Comparison of ENCODE assay signal across 8 mouse cellular contexts in genomic region chr6:113306986-113307349, GRCm38 (mm10). TPM values are rescaled to one million over a fixed set of nuclear protein-coding genes. Genes with fewer than 3 reads are reported as not detected.
DNase-seq lines count a peak whose midpoint lies in the region; ATAC-seq and TF ChIP-seq lines count a peak whose summit lies in the region.

Gene Brpf1 (plus strand): TSS chr6:113307137.

- peak within 1 kb of the TSS; percentile 99 for H3K4me3 ChIP-seq in ES-Bruce4 (ENCODE audit: low read depth, low read length)
- H3K4me3 ChIP-seq in hindbrain, embryonic 12.5 days: peak within 1 kb of the TSS; percentile 84
- H3K4me3 ChIP-seq in liver, embryonic 12.5 days: peak within 1 kb of the TSS; percentile 100
- peak within 1 kb of the TSS; percentile 83 for H3K4me3 ChIP-seq in stomach, embryonic 16.5 days (replicated peaks; ENCODE audit: low read length)

- TF ChIP-seq POLR2A in ES-Bruce4 (IDR thresholded peaks at IDR 0.05; ENCODE audit: insufficient read depth, low read length): no peak

- H3K27ac ChIP-seq in ES-Bruce4 (ENCODE audit: insufficient read depth, low read length): peak within 1 kb of the TSS; percentile 96
- H3K27ac ChIP-seq in hindbrain, embryonic 12.5 days: peak within 1 kb of the TSS; percentile 98
- H3K27ac ChIP-seq in liver, embryonic 12.5 days: peak within 1 kb of the TSS; percentile 95
- H3K27ac ChIP-seq in stomach, embryonic 16.5 days (ENCODE audit: low read length): peak within 1 kb of the TSS; percentile 99

- under 1% methylated on average over 32 of the region's 32 CpGs for WGBS in hindbrain, embryonic 12.5 days
- under 1% methylated on average over 32 of the region's 32 CpGs for WGBS in liver, embryonic 12.5 days (ENCODE audit: insufficient replicate concordance)
- WGBS in stomach, embryonic 16.5 days: under 1% methylated on average over 32 of the region's 32 CpGs

- intact Hi-C loops in gastrocnemius, postnatal 14 days (cut with DNase I; ENCODE audit: low total_unique reads): loop anchor here (10.0 kb wide), 1 partner anchor 272 kb away; no protein-coding TSS in a partner anchor

- no peaks in the 10 kb centered on the region for H3K27me3 ChIP-seq in ES-Bruce4 (ENCODE audit: control insufficient read depth, insufficient read depth, low read length, poor library complexity, severe bottlenecking)
- H3K27me3 ChIP-seq in hindbrain, embryonic 12.5 days: no peaks in the 10 kb centered on the region
- 0 out of 2 replicates have a peak, but pooled peaks cover 3% of the 10 kb centered on the region for H3K27me3 ChIP-seq in liver, embryonic 12.5 days (replicated peaks)
- H3K27me3 ChIP-seq in stomach, embryonic 16.5 days (ENCODE audit: control insufficient read depth, insufficient read depth, low read length): no peaks in the 10 kb centered on the region

- TF ChIP-seq CTCF in ES-Bruce4 (IDR thresholded peaks at IDR 0.05; ENCODE audit: low read depth, low read length): no peak

- peak; percentile 61 for ATAC-seq in erythroblast, adult 5-6 weeks (replicated peaks; ENCODE audit: low FRiP score, poor library complexity, severe bottlenecking)
- peak; percentile 54 for ATAC-seq in hindbrain, embryonic 12.5 days (ENCODE audit: low FRiP score)
- peak; percentile 49 for ATAC-seq in liver, embryonic 12.5 days
- ATAC-seq in stomach, embryonic 16.5 days (ENCODE audit: insufficient read depth, low FRiP score): peak; percentile 21; the same call in 1 of the 2 replicates

- peak in 1 of 2 experiments; percentile 49 for DNase-seq in gastrocnemius, postnatal 4 days (ENCODE audit: low spot score in 2 of 2)
- no peak for DNase-seq in gastrocnemius, postnatal 14 days
- DNase-seq in urinary bladder, postnatal 36 days (ENCODE audit: low spot score in 2 of 2): no peak

- no peaks in the 10 kb centered on the region for H3K4me1 ChIP-seq in ES-Bruce4 (ENCODE audit: control insufficient read depth, insufficient read depth, low read length)
- H3K4me1 ChIP-seq in hindbrain, embryonic 12.5 days: peaks cover 21% of the 10 kb centered on the region
- H3K4me1 ChIP-seq in liver, embryonic 12.5 days: peaks cover 39% of the 10 kb centered on the region
- peaks cover 15% of the 10 kb centered on the region for H3K4me1 ChIP-seq in stomach, embryonic 16.5 days (ENCODE audit: control insufficient read depth, insufficient read depth, low read length)

- TF ChIP-seq EP300 in ES-Bruce4 (IDR thresholded peaks at IDR 0.05; ENCODE audit: insufficient read depth, low read depth, low read length): no peak

- H3K9ac ChIP-seq in ES-Bruce4 (ENCODE audit: low read depth, poor library complexity, severe bottlenecking): peak within 1 kb of the TSS; percentile 95
- peak within 1 kb of the TSS; percentile 96 for H3K9ac ChIP-seq in hindbrain, embryonic 12.5 days
- peak within 1 kb of the TSS; percentile 99 for H3K9ac ChIP-seq in liver, embryonic 12.5 days
- H3K9ac ChIP-seq in stomach, embryonic 16.5 days (ENCODE audit: low read length): peak within 1 kb of the TSS; percentile 98

- H3K36me3 ChIP-seq in ES-Bruce4 (ENCODE audit: control insufficient read depth, insufficient read depth, low read length, poor library complexity, severe bottlenecking): peaks cover 15% of the 10 kb centered on the region
- peaks cover 15% of the 10 kb centered on the region for H3K36me3 ChIP-seq in hindbrain, embryonic 12.5 days
- H3K36me3 ChIP-seq in liver, embryonic 12.5 days: peaks cover 25% of the 10 kb centered on the region
- H3K36me3 ChIP-seq in stomach, embryonic 16.5 days (ENCODE audit: control insufficient read depth, insufficient read depth, low read length): 0 out of 2 replicates have a peak, but pooled peaks cover 3% of the 10 kb centered on the region

- peak within 1 kb of the TSS; percentile 100 for H3K4me2 ChIP-seq in hindbrain, embryonic 12.5 days (replicated peaks)
- peak within 1 kb of the TSS; percentile 92 for H3K4me2 ChIP-seq in liver, embryonic 12.5 days
- H3K4me2 ChIP-seq in stomach, embryonic 16.5 days (ENCODE audit: low read depth, low read length): peak within 1 kb of the TSS; percentile 80

- H3K9me3 ChIP-seq in ES-Bruce4 (replicated peaks; ENCODE audit: control insufficient read depth, insufficient read depth, low read length, poor library complexity, severe bottlenecking): no peaks in the 10 kb centered on the region
- no peaks in the 10 kb centered on the region for H3K9me3 ChIP-seq in hindbrain, embryonic 12.5 days (replicated peaks)
- H3K9me3 ChIP-seq in liver, embryonic 12.5 days (replicated peaks): no peaks in the 10 kb centered on the region
- H3K9me3 ChIP-seq in stomach, embryonic 16.5 days (replicated peaks; ENCODE audit: control insufficient read depth, low read length): no peaks in the 10 kb centered on the region

RNA-seq across cellular contexts. Expression of gene Brpf1, which starts in this region (rescaled TPM):
- total RNA-seq in gastrocnemius, postnatal 4 days (2021): 10 to 100 TPM; 20.9 to 25.5 TPM
- 10 to 100 TPM in 1 of 2 experiments, 1 to 10 TPM in 1; 9.9 to 10.7 TPM for total RNA-seq in gastrocnemius, postnatal 14 days (2021)
- polyA plus RNA-seq in ES-Bruce4 (2011; ENCODE audit: insufficient read depth, insufficient read length, low read depth, missing spikeins): 26.7 and 27.0 TPM in 2 replicates
- total RNA-seq in erythroblast, adult 5-6 weeks (2015; ENCODE audit: low replicate concordance): 12.1 and 19.2 TPM in 2 replicates
- 14.3 and 16.0 TPM in 2 replicates for total RNA-seq in erythroblast, adult 5-6 weeks (2017; ENCODE audit: low replicate concordance)
- 28.2 and 28.4 TPM in 2 replicates for polyA plus RNA-seq in hindbrain, embryonic 12.5 days (2016; fragmentation: Nextera tagmentation; extraction: Ambion mirVana)
- polyA plus RNA-seq in liver, embryonic 12.5 days (2016; fragmentation: Nextera tagmentation; extraction: Ambion mirVana): 15.8 and 16.0 TPM in 2 replicates
- polyA plus RNA-seq in stomach, embryonic 16.5 days (2015; fragmentation: Nextera tagmentation; extraction: Ambion mirVana): 12.9 and 13.6 TPM in 2 replicates
